Mouse (Mus musculus) regulatory T cell (primary cell): Measurements from ENCODE around the gene Scgb3a1.

Experiments
- in situ Hi-C: fragments of 300-600 bp; cut with MboI, MseI; formaldehyde crosslinking; loops from one replicate; pipeline ENCODE4 v1.15.1; 2025; ENCODE audit warnings: high pct_unique_total_duplicates

The Scgb3a1 gene

GRCm38 (mm10) chr11:49663310-49663709 is at the start of gene Scgb3a1:
Gene Scgb3a1 (plus strand): TSS chr11:49663610.
- in situ Hi-C loops: no loop called here

- in situ Hi-C loops: no loop called here
These were observed 47.3 kb upstream of the Scgb3a1 start for GRCm38 (mm10) chr11:49615856-49616725.

DNA sequence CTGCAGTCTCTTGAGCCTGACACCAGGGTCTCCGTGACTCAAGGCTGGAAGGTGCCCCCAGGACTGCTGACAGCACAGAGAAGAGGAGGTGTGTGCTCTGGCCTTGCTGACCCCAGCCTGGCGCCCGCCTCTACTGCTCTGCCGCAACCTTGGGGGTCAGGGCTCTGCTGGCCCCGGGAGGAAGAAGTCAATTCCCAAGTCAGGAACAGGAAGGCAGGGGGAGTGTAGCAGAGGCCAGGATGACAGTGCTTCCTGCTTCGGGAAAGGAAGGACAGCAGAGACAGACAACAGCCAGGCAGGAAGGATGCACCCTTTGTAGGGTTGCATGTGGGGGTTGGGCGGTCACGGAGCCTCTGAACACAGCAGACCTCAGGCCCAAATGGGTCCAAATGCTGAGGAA is 44.9 kb upstream of the Scgb3a1 start:
- in situ Hi-C loops: no loop called here

GRCm38 (mm10) chr11:49621953-49622352 is 41.5 kb upstream of the Scgb3a1 start:
- in situ Hi-C loops: no loop called here

GRCm38 (mm10) chr11:49624156-49624555 is 39.3 kb upstream of the Scgb3a1 start:
- in situ Hi-C loops: no loop called here

- in situ Hi-C loops: no loop called here
These were observed 37.5 kb upstream of the Scgb3a1 start for GRCm38 (mm10) chr11:49625863-49626262.

DNA sequence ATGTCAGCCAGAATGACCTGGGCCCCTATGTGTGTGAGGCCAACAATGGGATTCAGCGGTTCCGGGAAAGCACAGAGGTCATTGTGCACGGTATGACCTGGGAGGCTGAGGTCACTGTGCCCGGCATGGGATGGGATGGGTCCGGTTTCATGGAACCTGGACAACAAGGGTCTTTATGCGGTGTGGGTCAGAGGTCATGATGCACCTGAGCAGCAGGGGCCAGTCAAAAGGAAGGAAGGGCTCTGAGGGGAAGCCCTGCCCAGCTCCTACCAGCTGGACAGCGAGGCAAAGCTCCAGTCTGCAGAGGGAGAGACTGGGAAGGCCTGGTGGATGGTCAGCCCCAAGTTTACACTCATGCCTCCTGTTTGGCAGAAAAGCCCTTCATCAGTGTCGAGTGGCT is 36.7 kb upstream of the Scgb3a1 start:
- in situ Hi-C loops: no loop called here

DNA sequence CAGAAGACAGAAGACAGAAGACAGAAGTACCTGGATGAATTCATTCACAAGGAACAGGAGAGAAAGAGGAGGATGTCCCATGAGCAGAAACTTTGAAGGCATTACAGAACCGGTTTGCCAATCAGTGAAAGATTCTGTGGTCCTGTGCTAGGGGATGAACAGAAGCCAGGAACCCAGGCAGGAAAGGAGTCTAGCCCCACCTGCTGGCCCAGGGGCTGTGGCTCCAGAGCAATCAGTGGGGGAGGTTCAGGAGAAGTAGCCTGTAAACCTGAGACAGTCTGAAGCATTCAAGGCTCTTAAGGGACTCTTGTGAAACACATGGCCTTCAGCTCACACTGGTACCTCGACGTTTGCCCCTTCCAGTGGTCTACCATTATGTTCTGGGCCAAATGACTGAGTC is 32.3 kb upstream of the Scgb3a1 start:
- in situ Hi-C loops: no loop called here

DNA sequence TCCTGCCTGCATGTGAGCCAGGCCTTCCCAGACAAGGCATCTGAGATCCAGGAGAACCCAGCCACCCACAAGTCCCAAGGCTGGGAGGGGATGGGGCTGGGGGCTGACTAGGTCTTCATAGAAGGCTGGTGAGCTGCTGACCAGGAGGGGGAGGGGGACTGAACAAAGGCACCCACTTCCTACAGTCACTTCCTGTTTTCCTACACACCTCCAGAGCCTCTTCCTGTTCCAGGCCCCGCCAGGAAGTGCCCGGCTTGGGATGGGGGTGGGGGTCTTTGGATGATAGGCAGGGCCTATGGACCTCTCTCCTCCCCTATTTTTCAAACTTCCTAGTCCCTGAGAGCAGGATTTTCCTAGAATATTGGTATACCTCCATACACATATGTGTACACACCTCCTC is 31.2 kb upstream of the Scgb3a1 start:
- in situ Hi-C loops: no loop called here

- in situ Hi-C loops: no loop called here
These were observed 29.3 kb upstream of the Scgb3a1 start for GRCm38 (mm10) chr11:49634101-49634500.

- in situ Hi-C loops: no loop called here
These were observed 27.7 kb upstream of the Scgb3a1 start for GRCm38 (mm10) chr11:49635671-49636070.

- in situ Hi-C loops: no loop called here
These were observed 27.0 kb upstream of the Scgb3a1 start for GRCm38 (mm10) chr11:49636449-49636848.

DNA sequence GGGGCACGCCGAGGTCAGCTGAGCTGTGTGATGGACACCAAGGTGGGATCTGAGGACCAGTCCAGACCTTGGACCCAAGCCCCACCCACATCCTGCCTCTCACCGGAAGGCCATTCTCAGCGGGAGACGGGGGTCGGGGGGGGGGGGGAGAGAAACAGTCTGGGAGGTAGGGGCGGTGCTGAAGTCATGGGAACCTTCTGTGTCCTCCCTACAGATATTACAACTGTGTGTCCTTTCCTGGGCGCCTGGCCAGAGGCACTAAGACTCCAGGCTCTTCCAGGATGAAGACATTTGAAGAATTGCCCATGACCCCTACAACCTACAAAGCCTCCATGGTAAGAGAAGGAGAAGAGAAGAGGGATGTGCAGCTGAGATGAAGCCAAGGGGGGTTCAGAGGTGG is 17.7 kb upstream of the Scgb3a1 start:
- in situ Hi-C loops: no loop called here

GRCm38 (mm10) chr11:49650113-49650993 is 13.1 kb upstream of the Scgb3a1 start:
- in situ Hi-C loops: loop anchor here (5.0 kb wide), 1 partner anchor 217 kb away; no protein-coding TSS in a partner anchor

GRCm38 (mm10) chr11:49650994-49651761 is 12.2 kb upstream of the Scgb3a1 start:
- in situ Hi-C loops: loop anchor here (5.0 kb wide), 1 partner anchor 216 kb away; no protein-coding TSS in a partner anchor

GRCm38 (mm10) chr11:49651762-49652322 is 11.6 kb upstream of the Scgb3a1 start:
- in situ Hi-C loops: loop anchor here (5.0 kb wide), 1 partner anchor 215 kb away; no protein-coding TSS in a partner anchor

DNA sequence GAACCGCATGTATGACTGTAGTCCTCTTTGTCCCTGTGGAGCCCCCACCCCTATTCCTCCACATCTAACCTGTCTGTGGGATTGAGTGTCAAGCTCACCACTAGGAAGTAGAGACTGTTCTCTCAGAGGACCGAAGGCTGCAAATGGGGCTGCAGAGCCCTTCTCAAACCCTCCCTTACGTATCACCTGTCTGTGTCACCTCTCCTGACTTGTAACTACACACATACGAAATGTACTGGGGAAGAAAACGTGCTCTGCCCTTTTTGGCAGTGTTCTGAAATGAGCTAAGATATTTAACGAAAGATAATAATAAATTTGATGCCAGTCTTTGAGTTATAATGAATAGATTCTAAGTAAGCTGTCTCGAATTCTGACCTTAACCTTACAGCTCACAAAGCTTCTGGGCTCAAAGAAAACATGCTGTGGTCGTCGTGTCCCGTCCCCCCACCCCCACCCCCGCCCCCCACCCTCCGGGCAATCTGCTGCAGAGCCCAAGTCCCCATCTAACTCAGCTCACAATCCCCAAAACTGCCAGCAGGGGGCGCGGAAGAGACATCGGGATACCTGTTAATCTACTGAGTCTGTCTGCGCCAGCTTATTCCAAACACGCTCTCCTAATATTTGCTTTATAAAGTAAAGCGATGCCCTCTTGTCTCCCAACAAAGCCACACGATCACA is 10.9 kb upstream of the Scgb3a1 start:
- in situ Hi-C loops: loop anchor here (5.0 kb wide), 1 partner anchor 215 kb away; no protein-coding TSS in a partner anchor

DNA sequence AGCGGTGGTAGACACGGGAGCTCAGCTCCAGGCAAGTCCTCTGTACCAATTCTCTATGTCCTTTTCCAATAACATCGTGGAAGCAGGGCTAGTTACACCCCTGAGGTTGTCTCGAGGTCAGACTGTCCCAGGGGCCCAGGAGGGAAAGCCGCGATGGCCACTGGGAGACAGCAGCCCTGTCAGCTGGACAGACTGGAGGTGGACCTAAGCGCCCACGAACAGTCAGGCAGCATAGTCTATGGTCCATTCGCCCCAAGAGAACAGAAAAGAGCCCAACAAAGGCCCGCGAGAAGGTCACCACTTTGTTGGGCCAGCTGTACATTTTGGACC is 10.4 kb upstream of the Scgb3a1 start:
- in situ Hi-C loops: loop anchor here (5.0 kb wide), 1 partner anchor 214 kb away; no protein-coding TSS in a partner anchor

DNA sequence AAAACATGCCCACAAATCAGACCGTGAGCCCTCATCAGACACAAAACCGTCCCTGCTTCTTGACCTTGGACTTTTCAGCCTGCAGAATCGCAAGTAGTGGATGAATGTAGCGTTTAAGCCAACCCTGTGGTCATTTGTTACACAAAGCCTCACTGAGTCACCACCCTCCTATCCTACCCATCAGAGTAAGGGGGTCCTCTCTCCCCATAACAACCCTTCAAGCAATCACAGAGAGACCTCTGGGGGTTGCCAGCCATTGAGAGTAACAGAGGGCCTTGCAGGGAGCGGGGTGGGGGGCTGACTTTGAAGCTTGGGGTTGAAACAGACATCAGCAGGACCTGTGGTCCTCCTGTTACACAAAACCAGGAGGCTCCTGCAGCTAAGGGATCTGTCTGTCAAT is 8.8 kb upstream of the Scgb3a1 start:
- in situ Hi-C loops: loop anchor here (5.0 kb wide), 2 partner anchors 213 to 308 kb away; no protein-coding TSS in a partner anchor

- in situ Hi-C loops: loop anchor here (5.0 kb wide), 1 partner anchor 307 kb away; no protein-coding TSS in a partner anchor
These were observed 7.9 kb upstream of the Scgb3a1 start for GRCm38 (mm10) chr11:49655501-49655900.
